Mouse (Mus musculus) C2C12 (cell line): ENCODE measurements at regions not wholly inside any gene's neighbourhood (a gene's known extent, or its start where the extent isn't known, plus 50 kb on each side); places are given as distances from the start of the nearest gene placed in this dataset.

Experiments used
- CTCF ChIP-seq: IDR thresholded peaks from one replicate; pipeline ENCODE4 v1.5.1; 2011; ENCODE audit not compliant: control insufficient read depth, insufficient read depth, insufficient read length
- MYOD1 ChIP-seq: IDR thresholded peaks from one replicate; pipeline ENCODE4 v1.6.1; 2011; ENCODE audit warnings: low read depth; ENCODE audit not compliant: control insufficient read depth, insufficient read length

DNA sequence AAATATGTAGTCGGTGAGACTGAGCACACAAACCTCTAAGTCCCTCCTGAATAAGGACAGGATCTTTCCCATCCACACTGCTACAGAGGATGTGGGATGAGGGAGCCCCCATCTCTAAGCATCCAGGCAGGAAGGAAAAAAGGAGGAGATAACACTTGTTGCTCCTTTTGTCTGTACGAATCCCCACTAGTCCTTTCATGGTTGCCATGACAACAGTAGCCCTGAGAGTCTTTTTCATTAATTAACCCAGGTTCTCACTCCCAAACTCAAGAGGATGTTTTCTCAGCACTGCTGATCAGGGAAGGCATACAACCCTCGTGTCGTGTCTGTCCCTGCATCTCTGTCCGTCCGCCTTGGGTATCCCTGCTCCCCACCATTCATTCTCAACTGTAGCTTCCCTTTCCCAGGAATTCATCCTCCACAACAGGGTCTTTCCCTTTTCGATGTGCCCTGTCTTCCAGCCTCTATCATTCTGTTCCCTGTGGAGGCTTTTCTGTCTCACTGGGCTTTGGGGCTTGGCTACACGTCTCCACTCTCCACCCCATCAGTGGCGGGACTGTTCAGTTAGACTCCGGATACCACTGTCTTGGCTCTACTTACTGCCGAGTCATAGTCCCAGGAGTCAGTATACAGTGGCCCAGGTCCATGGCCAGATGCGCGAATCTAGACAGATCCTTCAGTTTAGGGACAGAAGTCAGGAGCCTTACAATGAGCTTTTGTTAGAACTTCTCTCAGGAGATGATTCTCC is 60.2 kb upstream of the Tnrc6a start:
- TF ChIP-seq CTCF (no peak), MYOD1 (no peak)
